Mouse (Mus musculus): ENCODE data around the gene Plekhd1. TPM values are rescaled to one million over a fixed set of nuclear protein-coding genes. Genes with fewer than 3 reads are reported as not detected.

Gene Plekhd1
- polyA plus RNA-seq, 1 experiment from 2014 or later = 11.6 TPM

DNA sequence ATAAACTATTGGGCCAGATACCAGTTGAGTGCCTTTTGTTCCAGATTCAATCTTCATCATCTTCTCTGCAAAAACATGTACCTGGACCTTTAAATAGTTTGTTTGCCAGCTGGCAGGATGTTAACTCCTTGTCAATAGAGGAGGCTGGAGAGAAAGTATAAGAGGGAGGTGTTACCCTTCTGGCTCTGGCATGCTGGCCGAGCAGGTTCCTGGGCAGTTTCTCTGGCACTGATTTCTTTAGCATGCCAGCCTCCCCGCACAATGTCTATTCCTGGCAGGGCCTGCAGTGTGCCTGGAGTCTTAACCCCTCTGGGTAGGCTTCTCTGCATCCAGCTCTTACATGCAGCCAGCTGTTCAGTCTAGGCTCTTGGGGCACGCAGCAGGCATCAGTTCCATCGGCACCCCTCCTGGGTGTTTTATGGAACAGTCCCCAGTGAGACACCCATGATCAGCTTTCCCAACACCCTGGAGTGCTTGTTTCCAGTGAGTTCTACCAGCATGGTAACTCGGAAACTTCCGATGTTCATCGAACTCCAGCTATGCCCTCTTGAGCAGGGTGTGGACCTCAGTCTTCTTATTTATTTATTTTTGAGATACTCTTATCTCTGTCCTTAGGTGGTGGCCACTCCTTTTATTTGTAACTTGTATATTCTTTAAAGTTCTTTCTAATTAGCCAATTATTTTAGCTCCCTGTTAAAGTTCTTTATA, 38.3 kb upstream of the Plekhd1 start:
- no peaks in the 10 kb centered on the region for H3K9me3 ChIP-seq (ENCODE audit: low read length)
- DNase-seq (ENCODE audit: low spot score) (peak; percentile 90), ATAC-seq (peak; percentile 94)
- H3K4me3 ChIP-seq (ENCODE audit: low read depth, low read length) = no peak overlapping the region
- no peak for TF ChIP-seq CTCF (IDR thresholded peaks at IDR 0.05)
- TF ChIP-seq EP300 (IDR thresholded peaks at IDR 0.05) = no peak
- H3K36me3 ChIP-seq (ENCODE audit: insufficient read depth, low read length) = no peaks in the 10 kb centered on the region
- H3K9ac ChIP-seq (replicated peaks; ENCODE audit: low read depth) = no peak overlapping the region
- H3K27me3 ChIP-seq (replicated peaks; ENCODE audit: insufficient read depth, low read length) = no peaks in the 10 kb centered on the region
- peak overlapping the region; percentile 76 for H3K27ac ChIP-seq (ENCODE audit: low read length)
- H3K4me2 ChIP-seq (replicated peaks; ENCODE audit: low read depth, low read length) = peak overlapping the region; percentile 12; the same call in 1 of the 2 replicates
- WGBS = 41% methylated on average over 7 of the region's 7 CpGs
- peaks cover 9% of the 10 kb centered on the region; the same call in 1 of the 2 replicates for H3K4me1 ChIP-seq (ENCODE audit: insufficient read depth, low read depth, low read length)

DNA sequence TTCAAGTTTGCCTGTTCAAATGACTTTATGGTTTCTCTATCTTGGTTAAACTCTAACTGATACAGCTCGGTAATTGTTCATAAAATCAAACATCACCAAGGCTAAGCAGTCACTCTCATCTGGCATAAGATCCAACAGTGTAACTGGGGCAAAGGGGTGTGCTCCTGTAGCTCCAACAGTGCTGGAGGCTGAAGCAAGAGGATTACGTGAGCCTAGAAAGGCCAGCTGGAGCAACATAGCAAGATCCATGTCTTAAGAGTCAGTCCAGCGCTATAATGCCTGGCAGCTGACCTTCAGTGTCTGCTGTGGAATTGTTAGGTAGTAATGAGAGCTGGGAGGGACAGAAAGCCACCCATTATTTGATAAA, 37.7 kb upstream of the Plekhd1 start:
- peak; percentile 39; the same call in 1 of the 2 replicates for ATAC-seq
- WGBS = 53% methylated on average over 3 of the region's 3 CpGs
- peaks cover 9% of the 10 kb centered on the region; the same call in 1 of the 2 replicates for H3K4me1 ChIP-seq (ENCODE audit: insufficient read depth, low read depth, low read length)
- H3K27me3 ChIP-seq (replicated peaks; ENCODE audit: insufficient read depth, low read length) = no peaks in the 10 kb centered on the region
- no peaks in the 10 kb centered on the region for H3K9me3 ChIP-seq (ENCODE audit: low read length)
- no peak overlapping the region for H3K4me3 ChIP-seq (ENCODE audit: low read depth, low read length)
- no peaks in the 10 kb centered on the region for H3K36me3 ChIP-seq (ENCODE audit: insufficient read depth, low read length)
- H3K27ac ChIP-seq (ENCODE audit: low read length) = peak overlapping the region; percentile 76
- H3K9ac ChIP-seq (replicated peaks; ENCODE audit: low read depth) = no peak overlapping the region
- no peak overlapping the region; the same call in 1 of the 2 replicates for H3K4me2 ChIP-seq (replicated peaks; ENCODE audit: low read depth, low read length)
- DNase-seq (ENCODE audit: low spot score) = peak; percentile 44
- no peak for TF ChIP-seq CTCF (IDR thresholded peaks at IDR 0.05)
- TF ChIP-seq EP300 (IDR thresholded peaks at IDR 0.05) = no peak

DNA sequence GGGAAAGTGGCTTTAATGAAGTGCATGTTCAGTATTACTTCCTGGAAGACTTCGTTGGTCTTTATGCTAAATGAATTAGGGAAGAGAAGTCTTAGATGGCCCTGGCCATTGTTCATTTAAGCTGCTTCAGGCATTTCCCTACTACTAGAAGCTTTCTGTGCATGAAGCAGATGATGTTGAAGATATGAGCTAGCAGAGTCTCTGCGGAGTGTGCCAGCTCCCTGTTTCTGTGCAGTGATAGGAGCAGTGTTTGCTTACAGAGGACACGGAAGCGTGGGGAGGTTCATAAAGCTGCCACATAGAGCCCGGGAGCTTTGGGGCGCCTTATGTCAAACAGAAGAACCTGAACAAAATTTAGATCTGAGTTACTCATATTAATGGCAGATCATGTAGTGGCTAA, 33.7 kb upstream of the Plekhd1 start:
- Histone ChIP-seq H3K4me2 (replicated peaks; ENCODE audit: low read depth, low read length) (0 out of 2 replicates have a peak overlapping the region, but pooled peaks have one; percentile 11), H3K4me1 (ENCODE audit: insufficient read depth, low read depth, low read length) (peaks cover 9% of the 10 kb centered on the region; the same call in 1 of the 2 replicates), H3K36me3 (ENCODE audit: insufficient read depth, low read length) (no peaks in the 10 kb centered on the region), H3K27ac (ENCODE audit: low read length) (no peak overlapping the region), H3K4me3 (ENCODE audit: low read depth, low read length) (no peak overlapping the region), H3K9me3 (ENCODE audit: low read length) (no peaks in the 10 kb centered on the region), H3K9ac (replicated peaks; ENCODE audit: low read depth) (no peak overlapping the region; the same call in 1 of the 2 replicates), H3K27me3 (replicated peaks; ENCODE audit: insufficient read depth, low read length) (no peaks in the 10 kb centered on the region)
- 51% methylated on average over 6 of the region's 6 CpGs for WGBS
- ATAC-seq (no peak), DNase-seq (ENCODE audit: low spot score) (no peak)
- TF ChIP-seq EP300 (IDR thresholded peaks at IDR 0.05) (no peak), CTCF (IDR thresholded peaks at IDR 0.05) (no peak)

DNA sequence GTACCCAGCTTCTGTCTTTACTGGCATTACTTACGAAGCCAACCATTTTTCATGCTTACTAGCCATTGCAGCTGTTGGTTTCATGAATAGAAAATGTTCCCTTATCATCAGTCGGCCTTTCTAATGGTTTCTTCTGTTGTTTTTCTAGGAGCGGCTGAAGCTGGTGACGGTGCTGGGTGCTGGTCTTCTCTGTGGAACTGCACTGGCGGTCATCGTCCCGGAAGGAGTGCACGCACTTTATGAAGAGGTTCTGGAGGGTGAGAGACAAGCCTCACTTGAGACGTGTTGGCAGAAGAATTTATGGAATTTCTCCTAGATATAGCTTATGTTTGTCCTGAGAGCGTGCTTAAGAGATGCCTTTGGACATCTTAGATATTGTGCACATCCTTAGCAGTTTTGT, 30.1 kb upstream of the Plekhd1 start:
- Histone ChIP-seq H3K4me2 (replicated peaks; ENCODE audit: low read depth, low read length) (no peak overlapping the region), H3K27me3 (replicated peaks; ENCODE audit: insufficient read depth, low read length) (no peaks in the 10 kb centered on the region), H3K27ac (ENCODE audit: low read length) (no peak overlapping the region), H3K9me3 (ENCODE audit: low read length) (no peaks in the 10 kb centered on the region), H3K4me1 (ENCODE audit: insufficient read depth, low read depth, low read length) (peaks cover 4% of the 10 kb centered on the region; the same call in 1 of the 2 replicates), H3K36me3 (ENCODE audit: insufficient read depth, low read length) (peaks cover 8% of the 10 kb centered on the region; the same call in 1 of the 2 replicates), H3K9ac (replicated peaks; ENCODE audit: low read depth) (no peak overlapping the region), H3K4me3 (ENCODE audit: low read depth, low read length) (no peak overlapping the region)
- no peak for DNase-seq (ENCODE audit: low spot score)
- ATAC-seq = no peak
- 62% methylated on average over 10 of the region's 10 CpGs for WGBS
- no peak for TF ChIP-seq CTCF (IDR thresholded peaks at IDR 0.05)
- TF ChIP-seq EP300 (IDR thresholded peaks at IDR 0.05) = no peak

DNA sequence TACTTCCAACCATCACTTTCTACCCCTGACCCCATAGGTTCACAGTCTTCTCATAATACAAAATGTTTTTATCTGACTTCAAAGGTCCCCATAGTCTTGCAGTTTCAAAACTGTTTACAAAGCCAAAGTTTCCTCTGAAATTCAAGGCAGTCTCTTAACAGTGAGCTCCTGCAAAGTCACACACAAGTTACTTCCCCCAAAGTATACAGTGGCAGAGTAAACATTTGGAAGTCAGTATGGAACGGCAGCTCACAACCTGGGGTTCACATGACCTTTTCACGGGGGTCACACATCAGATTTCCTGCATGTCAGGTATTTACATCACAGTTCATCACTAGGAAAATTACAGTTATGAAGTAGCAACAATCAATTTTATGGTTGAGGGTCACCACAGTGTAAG, 28.5 kb upstream of the Plekhd1 start:
- no peaks in the 10 kb centered on the region for H3K9me3 ChIP-seq (ENCODE audit: low read length)
- H3K4me1 ChIP-seq (ENCODE audit: insufficient read depth, low read depth, low read length) = no peaks in the 10 kb centered on the region
- H3K27ac ChIP-seq (ENCODE audit: low read length) = no peak overlapping the region
- ATAC-seq (no peak), DNase-seq (ENCODE audit: low spot score) (no peak)
- no peak overlapping the region for H3K4me2 ChIP-seq (replicated peaks; ENCODE audit: low read depth, low read length)
- H3K9ac ChIP-seq (replicated peaks; ENCODE audit: low read depth) = no peak overlapping the region
- H3K36me3 ChIP-seq (ENCODE audit: insufficient read depth, low read length) = peaks cover 8% of the 10 kb centered on the region; the same call in 1 of the 2 replicates
- no peaks in the 10 kb centered on the region for H3K27me3 ChIP-seq (replicated peaks; ENCODE audit: insufficient read depth, low read length)
- TF ChIP-seq EP300 (IDR thresholded peaks at IDR 0.05) (no peak), CTCF (IDR thresholded peaks at IDR 0.05) (no peak)
- WGBS = 26% methylated on average over 2 of the region's 2 CpGs
- no peak overlapping the region for H3K4me3 ChIP-seq (ENCODE audit: low read depth, low read length)

DNA sequence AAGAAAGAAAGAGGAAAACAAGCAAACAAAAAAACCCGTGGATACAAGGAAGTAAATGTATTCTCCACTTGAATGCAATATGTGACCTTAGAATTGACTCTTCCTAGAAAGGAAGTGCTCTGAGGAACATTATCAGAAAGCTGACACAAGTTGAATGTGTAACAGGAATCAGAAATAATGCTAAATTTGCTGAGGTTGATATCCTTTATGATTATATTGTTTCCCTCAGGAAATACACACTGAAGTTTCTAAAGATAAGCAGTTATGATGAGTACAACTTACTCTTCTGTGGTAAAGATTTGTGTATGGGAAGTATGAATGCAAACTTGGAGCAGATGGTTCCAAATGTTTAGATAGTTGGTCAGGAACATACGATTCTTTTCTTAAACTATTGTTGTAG, 24.0 kb upstream of the Plekhd1 start:
- no peak for ATAC-seq
- H3K27me3 ChIP-seq (replicated peaks; ENCODE audit: insufficient read depth, low read length) = no peaks in the 10 kb centered on the region
- no peak for TF ChIP-seq CTCF (IDR thresholded peaks at IDR 0.05)
- no peak for TF ChIP-seq EP300 (IDR thresholded peaks at IDR 0.05)
- peaks cover 8% of the 10 kb centered on the region; the same call in 1 of the 2 replicates for H3K36me3 ChIP-seq (ENCODE audit: insufficient read depth, low read length)
- H3K4me3 ChIP-seq (ENCODE audit: low read depth, low read length) = no peak overlapping the region
- no peak overlapping the region for H3K27ac ChIP-seq (ENCODE audit: low read length)
- DNase-seq (ENCODE audit: low spot score) = no peak
- H3K4me1 ChIP-seq (ENCODE audit: insufficient read depth, low read depth, low read length) = no peaks in the 10 kb centered on the region
- no peak overlapping the region for H3K4me2 ChIP-seq (replicated peaks; ENCODE audit: low read depth, low read length)
- 51% methylated on average over 2 of the region's 2 CpGs for WGBS
- H3K9ac ChIP-seq (replicated peaks; ENCODE audit: low read depth) = no peak overlapping the region
- H3K9me3 ChIP-seq (ENCODE audit: low read length) = no peaks in the 10 kb centered on the region
